Mouse (Mus musculus) MEL (cell line): ENCODE measurements around the gene Lpar6. TPM values are rescaled to one million over a fixed set of nuclear protein-coding genes. Genes with fewer than 3 reads are reported as not detected.

Experiments
- DNase-seq: peaks from one replicate; pipeline ENCODE4 v3.0.0; 2011; ENCODE audit warnings: low read depth, low spot score
- H3K27ac ChIP-seq: 2 replicates; pipeline ENCODE4 v1.5.1; 2012; ENCODE audit warnings: low read depth, mild to moderate bottlenecking, control low read depth, low read length, moderate library complexity; ENCODE audit not compliant: control insufficient read depth
- H3K27me3 ChIP-seq, 2 experiments: fragments of 150-350 bp in 1 of 2; sonication (generic) in 1 of 2; 2 replicates each; pipeline ENCODE4 v1.6.1; 2012; ENCODE audit warnings: low read length in 2 of 2, mild to moderate bottlenecking in 2 of 2, improper control_type of control experiment in 1 of 2, moderate library complexity in 1 of 2; ENCODE audit not compliant: insufficient read depth in 2 of 2, control insufficient read depth in 1 of 2
- H3K36me3 ChIP-seq, 2 experiments: 2 replicates each; pipeline ENCODE4 v1.6.1; 2012 to 2014; ENCODE audit warnings: low read length in 2 of 2, improper control_type of control experiment in 1 of 2, inconsistent platforms in 1 of 2, mild to moderate bottlenecking in 1 of 2; ENCODE audit not compliant: insufficient read depth in 2 of 2, control insufficient read depth in 1 of 2
- H3K4me1 ChIP-seq, 2 experiments: fragments of 150-350 bp in 1 of 2; sonication (generic) in 1 of 2; 2 replicates each; pipeline ENCODE4 v1.6.1; 2012; ENCODE audit warnings: low read length in 2 of 2, improper control_type of control experiment in 1 of 2, mild to moderate bottlenecking in 1 of 2; ENCODE audit not compliant: insufficient read depth in 2 of 2, control insufficient read depth in 1 of 2
- H3K4me3 ChIP-seq, 2 experiments: fragments of 150-350 bp in 1 of 2; sonication (generic) in 1 of 2; 2 replicates each; pipeline ENCODE4 v1.5.1; 2012; ENCODE audit warnings: low read depth in 2 of 2, low read length in 2 of 2, mild to moderate bottlenecking in 2 of 2, moderate library complexity in 2 of 2, control low read depth in 1 of 2, improper control_type of control experiment in 1 of 2; ENCODE audit not compliant: control insufficient read depth in 1 of 2, insufficient read depth in 1 of 2
- H3K79me2 ChIP-seq: 2 replicates; pipeline ENCODE4 v1.6.1; 2012; ENCODE audit warnings: mild to moderate bottlenecking, low read length, moderate library complexity; ENCODE audit not compliant: control insufficient read depth, poor library complexity, insufficient read depth
- H3K9ac ChIP-seq: 2 replicates; pipeline ENCODE4 v1.6.1; 2012; ENCODE audit warnings: low read depth, mild to moderate bottlenecking, control low read depth, low read length, moderate library complexity; ENCODE audit not compliant: control insufficient read depth, poor library complexity, severe bottlenecking
- H3K9me3 ChIP-seq: fragments of 150-350 bp; sonication (generic); replicated peaks from 2 replicates; pipeline ENCODE4 v1.6.1; 2012; ENCODE audit warnings: mild to moderate bottlenecking, low read length, improper control_type of control experiment, moderate library complexity; ENCODE audit not compliant: insufficient read depth
- CHD2 ChIP-seq: IDR thresholded peaks from 2 replicates; pipeline ENCODE4 v1.6.1; 2011; ENCODE audit warnings: low read length, improper control_type of control experiment
- ELF1 ChIP-seq: IDR thresholded peaks from 2 replicates; pipeline ENCODE4 v1.6.1; 2014; ENCODE audit warnings: low read depth, mild to moderate bottlenecking, inconsistent platforms, low read length, improper control_type of control experiment, moderate library complexity
- ETS1 ChIP-seq: IDR thresholded peaks from 2 replicates; pipeline ENCODE4 v1.6.1; 2012; ENCODE audit warnings: low read depth, mild to moderate bottlenecking, inconsistent platforms, low read length, improper control_type of control experiment, moderate library complexity
- GATA1 ChIP-seq: IDR thresholded peaks from 2 replicates; pipeline ENCODE4 v1.6.1; 2011; ENCODE audit warnings: low read depth, low read length, improper control_type of control experiment
- HCFC1 ChIP-seq: IDR thresholded peaks from 2 replicates; pipeline ENCODE4 v1.6.1; 2012; ENCODE audit warnings: low read depth, mild to moderate bottlenecking, inconsistent platforms, low read length, improper control_type of control experiment, moderate library complexity
- JUND ChIP-seq: IDR thresholded peaks from 2 replicates; pipeline ENCODE4 v1.6.1; 2011; ENCODE audit warnings: low read depth, mild to moderate bottlenecking, improper control_type of control experiment, low read length
- MAFK ChIP-seq: IDR thresholded peaks from 2 replicates; pipeline ENCODE4 v1.6.1; 2011; ENCODE audit warnings: low read depth, mild to moderate bottlenecking, low read length, improper control_type of control experiment, borderline replicate concordance
- MAX ChIP-seq: IDR thresholded peaks from 2 replicates; pipeline ENCODE4 v1.6.1; 2011; ENCODE audit warnings: low read length, improper control_type of control experiment
- MAZ ChIP-seq: IDR thresholded peaks from 2 replicates; pipeline ENCODE4 v1.6.1; 2012; ENCODE audit warnings: low read depth, mild to moderate bottlenecking, inconsistent platforms, low read length, improper control_type of control experiment
- MYC ChIP-seq: IDR thresholded peaks from 2 replicates; pipeline ENCODE4 v1.6.1; 2011; ENCODE audit warnings: low read depth, mild to moderate bottlenecking, low read length, improper control_type of control experiment, moderate library complexity
- POLR2A ChIP-seq, 2 experiments: IDR thresholded peaks; 2 replicates each; pipeline ENCODE4 v1.6.1; 2011 to 2012; ENCODE audit warnings: low read length in 2 of 2, mild to moderate bottlenecking in 2 of 2, control low read depth in 1 of 2, improper control_type of control experiment in 1 of 2, low read depth in 1 of 2, moderate library complexity in 1 of 2; ENCODE audit not compliant: control insufficient read depth in 1 of 2, insufficient read depth in 1 of 2, poor library complexity in 1 of 2
- POLR2AphosphoS2 ChIP-seq: IDR thresholded peaks from 2 replicates; pipeline ENCODE4 v1.6.1; 2011; ENCODE audit warnings: low read length, improper control_type of control experiment
- POLR2AphosphoS5 ChIP-seq: IDR thresholded peaks from 2 replicates; pipeline ENCODE4 v1.6.1; 2012; ENCODE audit warnings: low read depth, borderline replicate concordance, mild to moderate bottlenecking, inconsistent platforms, low read length, moderate library complexity, mixed read lengths
- RCOR1 ChIP-seq: IDR thresholded peaks from 2 replicates; pipeline ENCODE4 v1.6.1; 2012; ENCODE audit warnings: low read depth, mild to moderate bottlenecking, inconsistent platforms, low read length, improper control_type of control experiment
- SIN3A ChIP-seq: IDR thresholded peaks from 2 replicates; pipeline ENCODE4 v1.6.1; 2012; ENCODE audit warnings: low read length, improper control_type of control experiment, inconsistent platforms
- TBP ChIP-seq: IDR thresholded peaks from 2 replicates; pipeline ENCODE4 v1.8.0; 2011; ENCODE audit warnings: low read depth, low read length, improper control_type of control experiment
- TCF12 ChIP-seq: IDR thresholded peaks from 2 replicates; pipeline ENCODE4 v1.6.1; 2014; ENCODE audit warnings: low read depth, mild to moderate bottlenecking, inconsistent platforms, low read length, improper control_type of control experiment, moderate library complexity
- UBTF ChIP-seq: IDR thresholded peaks from 2 replicates; pipeline ENCODE4 v1.6.1; 2012; ENCODE audit warnings: low read depth, mild to moderate bottlenecking, inconsistent platforms, low read length, improper control_type of control experiment, moderate library complexity, borderline replicate concordance; ENCODE audit not compliant: insufficient read depth
- USF1 ChIP-seq: IDR thresholded peaks from 2 replicates; pipeline ENCODE4 v1.6.1; 2014; ENCODE audit warnings: low read depth, mild to moderate bottlenecking, inconsistent platforms, low read length, improper control_type of control experiment, moderate library complexity
- USF2 ChIP-seq, 2 experiments: IDR thresholded peaks; 2 replicates each; pipeline ENCODE4 v1.6.1; 2011 to 2012; ENCODE audit warnings: improper control_type of control experiment in 2 of 2, low read length in 2 of 2, borderline replicate concordance in 1 of 2, inconsistent platforms in 1 of 2, low read depth in 1 of 2, mild to moderate bottlenecking in 1 of 2; ENCODE audit not compliant: insufficient read depth in 1 of 2
- polyA plus RNA-seq, 2 experiments: library from polyadenylated mRNA; stranded (reverse) in 1 of 2; unstranded in 1 of 2; fragments of >175 nt in 1 of 2; fragments of >200 nt in 1 of 2; gene quantifications; 2 replicates each; pipeline versions ENCODE4 v1.2.1 to v1.2.4; 2012; ENCODE audit warnings: low replicate concordance in 2 of 2, low read depth in 1 of 2; ENCODE audit not compliant: insufficient read length in 2 of 2, insufficient read depth in 1 of 2, missing spikeins in 1 of 2
- total RNA-seq: library from RNA; depleted of rRNA; stranded (reverse); fragments of 300-350 nt; gene quantifications from 2 replicates; pipeline ENCODE4 v1.2.3, GENCODE M21; 2012

The Lpar6 gene
- total and polyA plus RNA-seq, 3 experiments: not detected

- TF ChIP-seq HCFC1 (no peak), GATA1 (no peak), CHD2 (no peak), TCF12 (no peak), POLR2AphosphoS5 (no peak), MAX (no peak), ELF1 (no peak), TBP (no peak), MAZ (no peak), POLR2A (IDR thresholded peaks at IDR 0.05; ENCODE audit: control insufficient read depth in 1 of 2, insufficient read depth in 1 of 2, low read depth in 1 of 2, low read length in 2 of 2, poor library complexity in 1 of 2) (no peak), USF2 (IDR thresholded peaks at IDR 0.05; ENCODE audit: borderline replicate concordance in 1 of 2, insufficient read depth in 1 of 2, low read depth in 1 of 2, low read length in 2 of 2) (no peak), JUND (no peak), ETS1 (no peak)
- Histone ChIP-seq H3K27ac (no peak overlapping the region), H3K79me2 (no peaks in the 10 kb centered on the region), H3K9me3 (no peaks in the 10 kb centered on the region), H3K4me1 (no peaks in the 10 kb centered on the region; a peak in 1 of 4 replicates), H3K27me3 (no peaks in the 10 kb centered on the region), H3K4me3 (no peak overlapping the region), H3K36me3 (no peaks in the 10 kb centered on the region; a peak in 2 of 4 replicates), H3K9ac (no peak overlapping the region)
- DNase-seq: no peak
Measured at GRCm38 (mm10) chr14:73201447-73201846, 36.2 kb upstream of the Lpar6 start.

GRCm38 (mm10) chr14:73204016-73204415 is 33.7 kb upstream of the Lpar6 start:
- H3K27ac ChIP-seq: no peak overlapping the region
- H3K79me2 ChIP-seq: no peaks in the 10 kb centered on the region
- no peak overlapping the region for H3K9ac ChIP-seq
- no peaks in the 10 kb centered on the region for H3K27me3 ChIP-seq
- no peaks in the 10 kb centered on the region; a peak in 1 of 4 replicates for H3K4me1 ChIP-seq
- no peak for DNase-seq
- no peak overlapping the region for H3K4me3 ChIP-seq
- TF ChIP-seq MAFK (no peak), SIN3A (no peak)
- no peaks in the 10 kb centered on the region; a peak in 2 of 4 replicates for H3K36me3 ChIP-seq
- H3K9me3 ChIP-seq: no peaks in the 10 kb centered on the region

GRCm38 (mm10) chr14:73209262-73209661 is 28.4 kb upstream of the Lpar6 start:
- H3K4me1 ChIP-seq: no peaks in the 10 kb centered on the region
- no peaks in the 10 kb centered on the region; a peak in 1 of 4 replicates for H3K36me3 ChIP-seq
- H3K9ac ChIP-seq: no peak overlapping the region
- H3K79me2 ChIP-seq: no peaks in the 10 kb centered on the region
- H3K9me3 ChIP-seq: no peaks in the 10 kb centered on the region
- TF ChIP-seq USF1 (no peak), UBTF (no peak), MAFK (no peak), RCOR1 (no peak), MYC (no peak), POLR2AphosphoS2 (no peak), CHD2 (no peak), SIN3A (no peak), MAX (no peak), ETS1 (no peak)
- DNase-seq: no peak
- no peak overlapping the region for H3K4me3 ChIP-seq
- H3K27ac ChIP-seq: no peak overlapping the region
- no peaks in the 10 kb centered on the region for H3K27me3 ChIP-seq
